Mouse (Mus musculus) hindbrain, embryonic 11.5 days (tissue): ENCODE data around the gene Ap4s1. TPM values are rescaled to one million over a fixed set of nuclear protein-coding genes. Genes with fewer than 3 reads are reported as not detected.

Experiments
- ATAC-seq: fragments of 200-750 bp; cut with Nextera tagmentation; 2 replicates; pipeline ENCODE4 v1.8.0; 2017; ENCODE audit warnings: mild to moderate bottlenecking, moderate TSS enrichment, moderate library complexity; ENCODE audit not compliant: low FRiP score
- DNase-seq: peaks from one replicate; pipeline ENCODE4 v3.0.0-alpha.2; 2015; ENCODE audit warnings: low spot score
- H3K27ac ChIP-seq: fragments of 300-500 bp; sonication (generic); 2 replicates; pipeline ENCODE4 v1.5.1; 2014; ENCODE audit warnings: mild to moderate bottlenecking, low read depth, low read length
- H3K27me3 ChIP-seq: fragments of 300-500 bp; sonication (generic); 2 replicates; pipeline ENCODE4 v1.6.1; 2014; ENCODE audit warnings: mild to moderate bottlenecking, low read length, moderate library complexity, mixed read lengths; ENCODE audit not compliant: control insufficient read depth, insufficient read depth
- H3K36me3 ChIP-seq: fragments of 300-500 bp; sonication (generic); 2 replicates; pipeline ENCODE4 v1.6.1; 2014; ENCODE audit warnings: mild to moderate bottlenecking, low read length, moderate library complexity, mixed read lengths; ENCODE audit not compliant: control insufficient read depth, insufficient read depth
- H3K4me1 ChIP-seq: fragments of 300-500 bp; sonication (generic); replicated peaks from 2 replicates; pipeline ENCODE4 v1.6.1; 2014; ENCODE audit warnings: low read length, mixed read lengths; ENCODE audit not compliant: control insufficient read depth, insufficient read depth
- H3K4me2 ChIP-seq: fragments of 300-500 bp; sonication (generic); replicated peaks from 2 replicates; pipeline ENCODE4 v1.6.1; 2014; ENCODE audit warnings: mild to moderate bottlenecking, low read depth, low read length
- H3K4me3 ChIP-seq: fragments of 300-500 bp; sonication (generic); 2 replicates; pipeline ENCODE4 v1.5.1; 2014; ENCODE audit warnings: low read depth, low read length
- H3K9ac ChIP-seq: fragments of 300-500 bp; sonication (generic); 2 replicates; pipeline ENCODE4 v1.6.1; 2014; ENCODE audit warnings: low read depth, low read length
- H3K9me3 ChIP-seq: fragments of 300-500 bp; sonication (generic); 2 replicates; pipeline ENCODE4 v1.6.1; 2016; ENCODE audit warnings: low read length; ENCODE audit not compliant: control insufficient read depth
- whole genome bisulfite sequencing: fragments of 180-500 bp; shearing (Covaris S2); extraction: QIAGEN DNeasy Blood & Tissue Kit; methylation state at CpG from one replicate; pipeline ENCODE4 v1.1.7; 2014; 5-methylcytosine and 5-hydroxymethylcytosine counted together
- polyA plus RNA-seq: library from polyadenylated mRNA; unstranded; fragments of >200 nt; fragmentation: Nextera tagmentation; extraction: Ambion mirVana; gene quantifications from 2 replicates; pipeline ENCODE4 v1.2.1, GENCODE M21; 2014

Ap4s1 gene
- polyA plus RNA-seq, 1 experiment from 2014 or later = 57.8 TPM

DNA sequence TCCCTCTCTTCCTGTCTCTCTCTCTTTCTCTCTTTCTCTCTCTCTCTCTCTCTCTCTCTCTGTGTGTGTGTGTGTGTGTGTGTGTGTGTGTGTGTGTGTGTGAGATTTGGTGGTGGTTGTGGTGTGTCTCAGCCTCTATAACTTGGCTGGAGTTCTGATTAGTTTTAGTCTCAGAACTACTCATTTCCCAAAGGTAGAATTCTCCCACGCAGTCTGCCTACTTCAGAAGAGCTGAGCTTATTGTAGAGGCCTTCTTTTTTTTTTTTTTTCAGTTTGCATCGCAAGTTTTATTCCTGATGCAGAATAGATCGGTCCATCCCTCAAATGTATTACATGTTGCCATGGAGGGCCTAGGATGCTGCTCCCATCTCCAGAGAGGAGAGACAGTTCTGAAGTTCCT is 18.9 kb downstream of the Ap4s1 start:
- Histone ChIP-seq H3K4me1 (no peaks in the 10 kb centered on the region), H3K9ac (no peak overlapping the region), H3K27ac (no peak overlapping the region), H3K9me3 (no peaks in the 10 kb centered on the region), H3K4me3 (no peak overlapping the region), H3K36me3 (no peaks in the 10 kb centered on the region), H3K4me2 (no peak overlapping the region), H3K27me3 (no peaks in the 10 kb centered on the region)
- DNase-seq = no peak
- 79% methylated on average over 3 of the region's 3 CpGs for WGBS
- no peak for ATAC-seq

DNA sequence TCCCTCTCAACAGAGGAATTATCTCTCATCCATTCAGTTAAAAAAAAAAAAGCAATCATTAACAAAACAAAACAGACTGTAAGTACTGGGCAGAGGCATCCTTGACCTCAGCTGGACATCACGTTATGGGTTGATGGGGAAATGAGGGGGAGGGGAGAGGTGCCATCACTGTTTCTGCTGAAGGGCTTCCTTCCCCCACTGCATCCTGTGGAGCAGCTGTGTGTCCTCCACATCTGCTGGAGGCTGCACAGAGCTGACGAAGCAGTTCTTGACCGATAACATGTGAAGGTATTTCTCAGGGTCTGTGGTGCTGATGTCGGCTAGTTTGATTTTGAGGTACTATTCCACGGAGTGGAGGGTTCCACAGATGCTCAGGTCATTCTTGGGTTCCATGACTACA is 19.3 kb downstream of the Ap4s1 start:
- no peak overlapping the region for H3K27ac ChIP-seq
- no peaks in the 10 kb centered on the region for H3K27me3 ChIP-seq
- no peak for ATAC-seq
- WGBS = 71% methylated on average over 5 of the region's 5 CpGs
- no peaks in the 10 kb centered on the region for H3K4me1 ChIP-seq
- no peak overlapping the region for H3K9ac ChIP-seq
- no peaks in the 10 kb centered on the region for H3K36me3 ChIP-seq
- DNase-seq = no peak
- H3K9me3 ChIP-seq = no peaks in the 10 kb centered on the region
- H3K4me3 ChIP-seq = no peak overlapping the region
- no peak overlapping the region for H3K4me2 ChIP-seq

DNA sequence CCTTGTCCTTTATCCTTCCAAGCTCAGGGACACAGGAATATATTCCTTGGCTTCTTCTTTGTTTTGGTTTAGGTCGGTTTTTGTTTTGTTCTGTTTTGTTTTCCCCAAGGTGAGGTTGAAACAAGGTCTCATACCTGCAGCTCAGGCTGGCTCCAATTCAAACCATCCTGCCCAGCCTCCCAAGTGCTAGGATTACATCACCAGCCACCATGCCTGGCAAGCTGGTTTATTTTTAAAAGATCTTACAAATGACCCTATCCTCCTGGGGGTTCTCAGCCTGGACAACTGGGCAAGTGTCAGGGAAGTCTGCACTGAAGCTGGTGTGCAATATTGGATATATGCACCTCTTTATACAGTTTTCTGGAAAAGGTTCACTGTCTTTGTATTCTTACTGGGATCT is 21.9 kb downstream of the Ap4s1 start:
- Histone ChIP-seq H3K36me3 (no peaks in the 10 kb centered on the region), H3K4me2 (no peak overlapping the region)
- 72% methylated on average over 1 of the region's 1 CpGs for WGBS

DNA sequence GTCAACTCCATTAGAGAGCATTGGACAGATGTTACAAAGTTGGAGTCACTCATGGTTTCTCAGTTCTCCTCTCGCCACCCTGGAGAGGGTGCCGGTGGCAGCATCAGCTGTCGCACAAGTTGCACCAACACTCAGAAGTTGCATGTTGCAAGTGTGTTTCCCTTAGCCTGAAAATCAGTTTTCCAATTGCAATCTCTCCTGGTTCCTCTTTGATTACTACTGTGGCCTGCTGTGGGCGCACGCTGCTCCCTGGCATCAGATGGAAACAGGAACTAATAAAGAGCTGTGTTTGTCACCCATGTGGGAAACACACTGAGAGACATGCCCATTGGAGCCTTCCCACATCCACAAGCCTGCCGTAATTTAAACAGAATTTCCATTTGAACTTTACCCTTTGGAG is 27.8 kb downstream of the Ap4s1 start:
- no peak for ATAC-seq
- WGBS = 97% methylated on average over 6 of the region's 6 CpGs

More for the DNA sequence above, 21.9 kb downstream of the Ap4s1 start:
- no peaks in the 10 kb centered on the region for H3K27me3 ChIP-seq
- no peak overlapping the region for H3K27ac ChIP-seq
- no peak for DNase-seq
- no peak overlapping the region for H3K4me3 ChIP-seq
- H3K4me1 ChIP-seq = no peaks in the 10 kb centered on the region
- ATAC-seq = no peak
- no peaks in the 10 kb centered on the region for H3K9me3 ChIP-seq
- H3K9ac ChIP-seq = no peak overlapping the region

DNA sequence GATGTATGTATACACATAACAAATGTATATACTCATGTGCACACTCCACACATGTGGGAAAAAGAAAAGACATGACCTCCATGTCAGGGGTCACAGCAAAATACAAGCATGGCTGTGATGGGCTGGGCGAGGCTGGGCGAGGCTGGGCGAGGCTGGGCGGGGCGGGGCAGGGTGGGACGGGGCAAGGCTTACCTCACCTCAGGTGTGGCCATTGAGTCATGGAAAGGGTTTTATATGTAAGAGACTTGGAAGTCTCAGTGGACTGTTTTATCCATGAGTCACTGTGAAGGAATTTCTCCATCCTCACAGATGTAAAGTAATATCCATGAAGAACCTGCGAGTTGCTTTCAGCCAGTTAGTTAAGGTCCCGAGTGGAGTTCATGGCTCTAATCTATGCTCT is 31.0 kb downstream of the Ap4s1 start:
- Histone ChIP-seq H3K9me3 (no peaks in the 10 kb centered on the region), H3K36me3 (no peaks in the 10 kb centered on the region), H3K4me2 (no peak overlapping the region), H3K4me1 (no peaks in the 10 kb centered on the region), H3K27ac (no peak overlapping the region), H3K9ac (no peak overlapping the region), H3K4me3 (no peak overlapping the region), H3K27me3 (no peaks in the 10 kb centered on the region)
- ATAC-seq (no peak), DNase-seq (no peak)
- WGBS = 96% methylated on average over 8 of the region's 8 CpGs

More for the DNA sequence above, 27.8 kb downstream of the Ap4s1 start:
- no peaks in the 10 kb centered on the region for H3K36me3 ChIP-seq
- H3K4me2 ChIP-seq = no peak overlapping the region
- no peaks in the 10 kb centered on the region for H3K27me3 ChIP-seq
- DNase-seq = no peak
- no peak overlapping the region for H3K27ac ChIP-seq
- H3K9ac ChIP-seq = no peak overlapping the region
- no peak overlapping the region for H3K4me3 ChIP-seq
- H3K4me1 ChIP-seq = no peaks in the 10 kb centered on the region
- no peaks in the 10 kb centered on the region for H3K9me3 ChIP-seq

DNA sequence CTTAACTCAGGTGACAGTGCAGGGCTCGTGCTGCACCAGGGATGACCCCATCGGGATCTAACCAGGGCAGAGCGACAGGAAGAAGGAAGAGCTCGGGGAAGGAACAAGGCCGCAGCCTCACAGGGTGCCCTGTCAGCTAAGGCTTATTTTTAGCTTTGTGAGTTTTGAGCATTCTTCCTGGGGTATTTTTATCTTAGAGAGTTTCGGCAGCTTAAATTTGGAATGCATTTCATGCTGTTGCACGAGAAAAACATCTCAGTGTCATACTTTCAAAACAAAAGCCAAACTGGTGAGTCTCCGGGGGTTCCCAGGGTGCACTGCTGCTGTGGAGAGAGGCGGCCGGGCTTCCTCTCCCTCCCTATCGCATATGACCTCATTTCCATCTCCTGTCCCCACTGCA is 38.2 kb downstream of the Ap4s1 start:
- Histone ChIP-seq H3K27ac (no peak overlapping the region), H3K27me3 (no peaks in the 10 kb centered on the region), H3K36me3 (no peaks in the 10 kb centered on the region), H3K4me2 (no peak overlapping the region), H3K4me3 (no peak overlapping the region), H3K9ac (no peak overlapping the region), H3K4me1 (no peaks in the 10 kb centered on the region), H3K9me3 (no peaks in the 10 kb centered on the region)
- ATAC-seq (no peak), DNase-seq (no peak)
- WGBS = 82% methylated on average over 11 of the region's 11 CpGs

DNA sequence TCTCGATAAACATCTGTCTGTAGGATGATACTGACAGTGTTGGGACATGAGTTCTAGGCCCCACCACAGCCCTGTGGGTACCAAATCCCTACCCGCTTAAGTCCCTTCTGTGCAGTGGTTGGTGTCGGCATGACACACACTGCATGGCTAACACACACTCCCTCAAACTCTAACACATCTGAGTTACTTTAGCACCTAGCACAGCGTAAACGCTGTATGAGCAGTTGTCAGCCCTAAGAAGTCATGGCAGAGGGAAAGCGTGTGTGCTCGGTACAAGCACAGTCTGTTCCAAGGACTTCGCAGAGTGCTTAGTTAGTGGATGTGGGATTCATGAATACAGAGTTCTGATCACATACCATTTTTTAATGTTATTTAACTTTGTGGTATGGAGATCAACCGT is 39.0 kb downstream of the Ap4s1 start:
- no peak overlapping the region for H3K4me3 ChIP-seq
- no peaks in the 10 kb centered on the region for H3K9me3 ChIP-seq
- no peak overlapping the region for H3K4me2 ChIP-seq
- DNase-seq = no peak
- H3K4me1 ChIP-seq = no peaks in the 10 kb centered on the region
- ATAC-seq = no peak
- H3K27me3 ChIP-seq = no peaks in the 10 kb centered on the region
- no peak overlapping the region for H3K9ac ChIP-seq
- no peaks in the 10 kb centered on the region for H3K36me3 ChIP-seq
- no peak overlapping the region for H3K27ac ChIP-seq
- 95% methylated on average over 9 of the region's 9 CpGs for WGBS

DNA sequence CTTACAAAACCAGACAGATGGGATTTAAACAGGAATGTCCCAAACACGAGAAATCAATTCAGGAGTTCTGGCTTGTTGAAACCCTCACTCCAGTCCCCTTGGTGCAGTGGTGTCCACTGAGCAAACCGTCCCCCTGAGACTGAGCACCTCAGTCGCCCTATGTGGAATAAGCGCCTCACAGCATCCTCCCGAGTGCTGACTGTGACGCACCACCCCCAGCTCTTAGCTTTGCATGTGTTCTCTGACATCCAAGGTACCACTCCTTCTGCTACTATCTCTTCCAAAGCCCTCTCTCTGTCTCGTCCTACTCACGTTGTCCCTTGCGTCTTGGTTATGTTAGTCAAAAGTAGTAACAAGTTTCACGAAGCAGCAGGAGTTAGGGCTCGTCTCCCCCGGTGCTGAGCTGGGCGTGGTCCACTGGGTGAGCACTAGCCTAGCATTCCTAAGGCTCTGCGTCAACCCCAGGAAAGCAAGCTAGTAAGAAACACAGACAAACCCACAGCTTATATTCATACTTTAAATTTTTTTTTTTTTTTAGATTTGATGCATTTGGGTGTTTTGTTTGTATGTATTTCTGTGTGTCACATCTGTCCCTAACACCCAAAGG is 43.9 kb downstream of the Ap4s1 start:
- H3K4me2 ChIP-seq = no peak overlapping the region
- no peaks in the 10 kb centered on the region for H3K27me3 ChIP-seq
- DNase-seq (no peak), ATAC-seq (no peak)
- H3K36me3 ChIP-seq = no peaks in the 10 kb centered on the region
- no peak overlapping the region for H3K27ac ChIP-seq
- WGBS = 85% methylated on average over 14 of the region's 14 CpGs
- H3K4me1 ChIP-seq = no peaks in the 10 kb centered on the region
- no peak overlapping the region for H3K9ac ChIP-seq
- H3K4me3 ChIP-seq = no peak overlapping the region
- H3K9me3 ChIP-seq = no peaks in the 10 kb centered on the region

DNA sequence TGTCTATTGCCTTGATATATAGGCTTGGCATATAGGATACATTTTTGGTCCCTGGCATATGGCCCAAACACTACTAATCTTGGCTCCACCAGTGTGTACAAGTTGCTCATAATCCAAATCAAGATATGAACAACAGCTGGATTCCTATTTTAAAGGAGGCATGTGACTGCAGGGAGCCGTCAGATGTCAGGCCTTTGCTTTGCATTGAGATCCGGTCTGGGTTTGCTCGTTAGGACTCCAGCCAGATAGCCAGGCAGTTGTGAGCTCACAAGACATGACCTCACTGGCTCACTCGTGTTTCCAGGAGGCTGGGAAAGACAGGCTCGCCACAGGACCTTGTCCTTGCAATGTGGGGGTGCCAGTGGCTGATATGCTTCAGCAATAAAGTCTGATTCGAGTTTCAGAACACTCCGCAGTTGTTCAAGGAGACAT is 45.0 kb downstream of the Ap4s1 start:
- Histone ChIP-seq H3K9ac (no peak overlapping the region), H3K27ac (no peak overlapping the region), H3K4me1 (no peaks in the 10 kb centered on the region), H3K36me3 (no peaks in the 10 kb centered on the region), H3K4me3 (no peak overlapping the region), H3K4me2 (no peak overlapping the region), H3K27me3 (no peaks in the 10 kb centered on the region), H3K9me3 (no peaks in the 10 kb centered on the region)
- DNase-seq = no peak
- no peak for ATAC-seq
- 70% methylated on average over 7 of the region's 7 CpGs for WGBS
